Mouse (Mus musculus) splenic B cell, adult 2 months (primary cell): Measurements from ENCODE around the gene Slc7a11.

ENCODE experiments used
- DNase-seq: peaks from one replicate; pipeline ENCODE4 v3.0.0-alpha.2; 2011; ENCODE audit warnings: low read depth, low spot score
- H3K27me3 ChIP-seq: 2 replicates; pipeline ENCODE4 v1.6.1; 2012; ENCODE audit warnings: mild to moderate bottlenecking, low read length, moderate library complexity, mixed read lengths; ENCODE audit not compliant: control insufficient read depth, poor library complexity, insufficient read depth, severe bottlenecking
- H3K36me3 ChIP-seq: 2 replicates; pipeline ENCODE4 v1.6.1; 2012; ENCODE audit warnings: mild to moderate bottlenecking, low read length, moderate library complexity, mixed read lengths; ENCODE audit not compliant: control insufficient read depth, poor library complexity, insufficient read depth, severe bottlenecking

Slc7a11 gene

DNA sequence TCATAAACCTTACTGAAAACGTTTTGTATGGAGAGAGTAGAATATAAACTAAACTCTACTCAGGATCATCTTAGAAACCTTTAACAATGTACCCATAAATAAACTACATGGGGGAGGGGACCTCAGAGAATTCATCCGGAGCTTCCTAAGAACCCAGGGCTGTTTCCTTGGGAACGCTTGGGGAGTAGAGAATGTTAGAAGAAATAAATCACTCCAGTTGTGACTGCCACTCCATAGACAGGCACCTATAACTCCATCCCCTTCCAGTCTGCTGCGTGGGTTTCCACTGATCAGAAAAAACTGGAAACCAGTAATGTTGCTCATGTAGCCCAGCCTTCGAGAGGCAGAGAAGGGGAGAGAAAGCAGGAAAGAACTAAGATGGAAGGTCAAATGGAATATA, 210.3 kb downstream of the Slc7a11 start:
- Histone ChIP-seq H3K27me3 (no peaks in the 10 kb centered on the region), H3K36me3 (no peaks in the 10 kb centered on the region)
- no peak for DNase-seq

DNA sequence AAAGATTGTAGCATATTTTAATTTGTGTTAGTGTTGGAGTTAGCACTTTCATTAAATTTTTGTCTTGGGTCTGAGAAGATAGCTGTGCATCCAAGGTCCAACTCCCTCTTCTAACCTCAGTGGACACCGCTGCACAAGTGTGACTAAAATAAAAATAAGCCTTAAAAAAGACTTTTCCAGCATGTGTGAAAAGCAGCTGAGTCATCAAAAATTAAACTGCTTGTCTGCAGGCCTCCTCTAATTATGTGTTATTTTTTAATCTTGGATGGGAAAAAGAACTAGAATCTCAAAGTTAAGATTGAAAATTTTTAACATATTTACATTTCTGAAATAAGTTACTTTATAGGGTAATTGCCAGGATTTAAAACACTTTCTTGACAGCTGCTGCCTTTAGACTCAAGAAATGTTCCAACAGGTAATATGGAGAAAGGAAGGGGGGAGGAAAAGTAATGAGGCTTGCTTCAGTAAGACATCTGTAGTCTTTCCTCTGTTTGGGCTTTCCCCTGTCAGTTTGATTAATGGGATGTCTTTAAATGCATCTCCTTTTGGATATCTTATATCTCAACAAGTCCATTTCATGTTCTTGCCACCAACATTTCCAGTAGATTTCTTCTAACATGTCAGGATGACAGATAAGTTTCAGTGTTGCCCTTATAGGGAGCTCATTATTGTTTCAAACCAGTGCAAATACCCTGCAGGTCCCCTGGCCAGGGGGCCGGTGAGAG, 218.9 kb downstream of the Slc7a11 start:
- no peak for DNase-seq
- H3K27me3 ChIP-seq, result no peaks in the 10 kb centered on the region
- no peaks in the 10 kb centered on the region for H3K36me3 ChIP-seq

DNA sequence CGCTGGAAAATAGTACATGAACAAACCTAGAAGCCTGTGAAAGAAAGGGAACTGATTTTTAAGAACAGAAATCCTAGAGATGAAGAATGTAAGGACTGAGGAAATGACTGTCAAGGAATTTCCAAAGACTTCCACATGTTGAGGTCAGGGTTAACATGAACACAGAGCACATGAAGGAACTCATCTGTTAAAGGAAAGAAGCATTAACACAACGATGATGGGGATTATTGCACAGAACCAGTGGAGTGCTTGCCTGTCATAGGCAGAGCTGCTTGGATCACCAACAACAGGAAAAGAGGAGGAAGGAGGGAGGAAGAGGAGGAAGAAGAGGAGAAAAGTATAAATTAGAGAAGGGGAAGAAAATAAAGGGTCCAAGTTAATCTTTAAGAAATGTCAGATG, 223.0 kb downstream of the Slc7a11 start:
- Histone ChIP-seq H3K36me3 (no peaks in the 10 kb centered on the region), H3K27me3 (no peaks in the 10 kb centered on the region)
- no peak for DNase-seq

DNA sequence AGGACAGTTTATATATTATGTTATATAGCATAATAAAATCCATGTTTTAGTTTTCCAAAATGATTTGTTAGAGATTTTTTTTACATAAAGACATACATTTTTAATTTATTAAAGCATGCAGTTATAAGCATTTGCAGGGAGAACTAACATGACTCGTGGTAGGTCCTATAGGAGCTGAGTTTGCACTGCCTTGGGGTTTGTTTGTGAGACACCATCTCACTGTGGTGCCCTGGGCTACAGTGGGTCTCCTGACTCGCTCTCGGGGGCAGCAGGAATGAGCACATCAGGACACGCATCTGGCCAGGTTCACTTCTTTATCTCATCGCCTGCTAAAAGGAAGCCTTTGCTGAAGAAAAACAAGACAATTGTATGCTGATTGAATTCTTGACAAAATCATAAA, 257.0 kb downstream of the Slc7a11 start:
- DNase-seq, result no peak
- Histone ChIP-seq H3K27me3 (no peaks in the 10 kb centered on the region), H3K36me3 (no peaks in the 10 kb centered on the region)

DNA sequence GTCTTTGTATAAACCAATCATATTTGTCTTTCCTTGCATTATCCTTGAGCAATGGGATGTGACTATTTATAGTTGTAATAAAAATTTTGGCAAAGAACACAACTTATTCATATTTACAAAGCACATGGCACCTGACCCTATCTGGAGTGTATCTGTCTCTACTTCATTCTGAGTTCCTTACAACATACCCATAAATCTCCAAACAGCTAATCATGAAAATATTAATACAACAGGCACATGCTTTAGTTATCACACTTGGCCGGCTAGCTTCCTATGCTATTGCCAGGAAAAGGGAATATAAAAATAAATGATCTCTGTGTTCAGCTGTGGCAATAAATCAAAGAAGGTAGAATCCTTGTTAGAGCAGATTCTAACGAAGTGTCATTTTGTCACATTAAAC, 257.5 kb downstream of the Slc7a11 start:
- no peak for DNase-seq
- Histone ChIP-seq H3K36me3 (no peaks in the 10 kb centered on the region), H3K27me3 (no peaks in the 10 kb centered on the region)

DNA sequence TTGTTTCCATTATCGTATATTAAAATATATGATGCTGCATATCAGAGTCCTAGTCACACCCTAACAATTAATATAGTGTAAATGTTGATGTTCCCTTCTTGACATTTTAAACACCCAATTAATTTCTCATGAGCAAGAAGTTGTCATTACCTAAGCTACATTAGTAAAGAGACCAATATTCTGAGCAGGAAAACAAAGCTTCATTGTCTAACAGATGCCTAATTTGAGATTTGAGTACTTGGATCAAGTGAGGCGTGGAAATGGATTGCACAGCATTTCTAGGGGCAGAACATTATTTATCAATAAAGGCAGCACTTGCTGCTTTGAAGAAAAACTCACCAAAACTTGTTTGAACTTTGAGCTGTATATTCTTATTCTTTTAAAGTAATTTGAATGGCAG, 282.7 kb downstream of the Slc7a11 start:
- Histone ChIP-seq H3K27me3 (no peaks in the 10 kb centered on the region), H3K36me3 (no peaks in the 10 kb centered on the region)
- no peak for DNase-seq

DNA sequence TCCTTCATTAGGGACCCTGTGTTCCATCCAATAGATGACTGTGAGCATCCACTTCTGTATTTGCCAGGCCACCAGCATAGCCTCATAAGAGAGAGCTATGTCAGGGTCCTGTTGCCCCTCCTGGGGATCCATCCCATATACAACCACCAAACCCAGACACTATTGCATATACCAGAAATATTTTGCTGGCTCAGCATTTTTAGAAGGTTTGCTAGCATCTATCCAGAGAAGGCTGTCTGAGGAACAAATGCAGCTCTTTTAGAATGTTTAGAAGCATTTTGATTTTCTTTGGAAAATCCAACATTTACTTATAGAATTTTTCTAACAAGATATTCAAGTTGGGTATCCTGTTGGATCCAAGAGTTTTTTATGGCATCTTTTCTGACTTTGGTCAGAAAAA, 299.3 kb downstream of the Slc7a11 start:
- no peak for DNase-seq
- Histone ChIP-seq H3K27me3 (no peaks in the 10 kb centered on the region), H3K36me3 (no peaks in the 10 kb centered on the region)

DNA sequence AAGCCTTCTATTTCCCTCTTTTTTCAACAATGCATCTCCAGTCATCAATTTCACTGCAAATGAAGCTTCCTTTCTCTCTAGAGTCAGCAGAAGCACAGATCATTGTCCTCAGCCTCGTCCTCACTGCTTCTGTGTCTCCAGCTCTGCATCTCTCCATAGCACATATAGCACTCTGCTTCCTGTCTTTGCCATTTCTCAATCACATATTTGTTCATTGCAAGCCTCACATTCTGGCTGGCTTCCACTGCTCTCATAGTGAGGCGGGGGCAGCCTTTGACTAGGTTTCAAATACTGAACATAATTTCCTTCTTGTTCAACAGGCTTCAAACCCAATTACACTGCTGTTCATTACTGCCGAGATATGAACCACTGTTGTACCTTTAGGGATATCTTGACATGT, 305.1 kb downstream of the Slc7a11 start:
- DNase-seq, result no peak
- H3K27me3 ChIP-seq, result no peaks in the 10 kb centered on the region
- no peaks in the 10 kb centered on the region for H3K36me3 ChIP-seq

DNA sequence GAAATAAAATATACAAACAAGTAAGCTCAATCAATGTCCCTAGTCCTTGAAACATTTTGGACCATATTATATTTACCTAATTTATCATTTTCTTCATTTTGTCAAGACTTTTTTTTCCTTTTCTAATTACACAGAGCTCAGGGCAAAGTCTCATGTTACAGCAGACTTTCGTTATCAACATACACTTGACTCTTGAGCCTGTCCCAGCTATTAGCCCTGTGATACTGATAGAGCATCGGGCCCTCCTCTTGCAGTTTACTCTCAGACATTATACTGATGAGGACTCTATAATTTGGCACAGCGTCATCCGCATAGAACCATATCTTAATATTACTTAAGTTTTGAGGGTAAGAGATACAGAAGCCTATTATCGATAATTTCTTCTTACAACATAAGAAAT, 311.2 kb downstream of the Slc7a11 start:
- Histone ChIP-seq H3K27me3 (no peaks in the 10 kb centered on the region), H3K36me3 (no peaks in the 10 kb centered on the region)
- DNase-seq, result no peak

DNA sequence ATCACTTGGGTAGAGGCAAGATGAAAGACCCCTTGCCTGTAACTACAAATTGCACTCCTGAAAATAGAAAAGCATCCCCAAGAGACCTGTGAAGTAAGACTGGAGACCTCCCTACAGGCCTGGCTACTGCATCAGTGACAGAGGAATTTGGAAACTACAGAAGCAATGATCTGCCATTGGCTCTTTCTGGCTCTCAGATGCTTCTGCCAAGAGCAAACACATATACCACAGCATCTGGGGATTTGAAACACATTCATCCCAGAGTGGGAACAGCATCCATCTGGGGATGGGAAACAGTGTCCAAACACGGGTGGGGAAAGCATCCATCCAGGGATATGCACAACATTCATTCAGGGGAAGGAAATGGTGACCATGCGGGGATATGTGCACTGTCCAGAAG, 313.1 kb downstream of the Slc7a11 start:
- no peak for DNase-seq
- Histone ChIP-seq H3K36me3 (no peaks in the 10 kb centered on the region), H3K27me3 (no peaks in the 10 kb centered on the region)

DNA sequence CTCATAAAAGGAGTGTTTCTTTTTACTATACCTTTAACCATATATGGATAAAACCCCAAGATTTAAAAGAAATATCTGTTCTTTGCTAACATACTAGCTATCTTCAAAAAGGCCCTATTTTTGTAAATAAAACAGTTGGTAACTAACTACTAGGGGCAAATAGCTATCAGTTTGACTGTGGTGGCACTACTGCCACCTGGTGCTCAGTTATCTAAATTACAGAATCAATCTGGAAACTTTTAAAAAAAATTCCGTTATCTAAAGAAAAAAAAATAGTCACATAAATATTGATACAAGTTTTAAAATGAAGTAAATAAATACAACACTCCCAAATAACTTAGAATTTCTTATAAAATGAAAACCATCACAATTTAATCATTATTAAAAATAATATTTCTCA, 322.4 kb downstream of the Slc7a11 start:
- no peaks in the 10 kb centered on the region for H3K36me3 ChIP-seq
- no peaks in the 10 kb centered on the region for H3K27me3 ChIP-seq
- DNase-seq, result no peak

DNA sequence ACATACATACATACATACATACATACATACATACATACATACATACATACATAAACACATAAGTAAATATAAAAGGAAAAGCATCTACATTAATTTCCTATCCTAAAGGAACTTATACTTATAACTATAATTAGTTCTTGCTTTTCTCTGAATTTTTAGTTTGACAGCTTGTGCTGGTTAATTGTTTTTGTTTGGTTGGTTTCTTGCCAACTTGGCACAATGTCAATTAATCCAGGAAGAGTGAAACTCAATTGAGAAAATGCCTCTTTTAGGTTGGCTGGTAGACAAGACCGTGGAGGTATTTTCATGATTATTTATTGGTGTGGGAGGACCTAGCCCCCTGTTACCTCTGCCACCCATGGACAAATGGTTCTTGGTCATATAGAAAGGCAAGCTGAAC, 327.1 kb downstream of the Slc7a11 start:
- no peaks in the 10 kb centered on the region for H3K36me3 ChIP-seq
- H3K27me3 ChIP-seq, result no peaks in the 10 kb centered on the region
- no peak for DNase-seq

DNA sequence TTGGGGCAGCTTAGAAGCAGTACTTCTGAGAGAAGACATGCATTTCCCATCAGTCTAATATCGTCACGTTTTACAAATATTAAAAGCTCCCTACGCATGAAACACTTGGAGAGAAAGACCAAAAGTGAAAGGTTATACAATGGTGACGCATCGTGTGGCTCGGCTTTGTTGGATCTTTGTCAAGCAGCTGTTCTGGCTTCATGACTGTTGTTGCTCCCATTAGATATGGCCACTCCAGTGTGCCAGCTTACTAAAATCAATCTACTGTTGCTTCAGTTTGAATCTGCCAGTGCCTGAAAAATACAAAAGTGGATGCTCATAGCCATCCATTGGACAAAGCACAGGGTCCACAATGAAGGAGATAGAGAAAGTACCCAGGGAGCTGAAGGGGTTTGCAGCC, 337.9 kb downstream of the Slc7a11 start:
- no peaks in the 10 kb centered on the region for H3K36me3 ChIP-seq
- no peaks in the 10 kb centered on the region for H3K27me3 ChIP-seq
- DNase-seq, result no peak

DNA sequence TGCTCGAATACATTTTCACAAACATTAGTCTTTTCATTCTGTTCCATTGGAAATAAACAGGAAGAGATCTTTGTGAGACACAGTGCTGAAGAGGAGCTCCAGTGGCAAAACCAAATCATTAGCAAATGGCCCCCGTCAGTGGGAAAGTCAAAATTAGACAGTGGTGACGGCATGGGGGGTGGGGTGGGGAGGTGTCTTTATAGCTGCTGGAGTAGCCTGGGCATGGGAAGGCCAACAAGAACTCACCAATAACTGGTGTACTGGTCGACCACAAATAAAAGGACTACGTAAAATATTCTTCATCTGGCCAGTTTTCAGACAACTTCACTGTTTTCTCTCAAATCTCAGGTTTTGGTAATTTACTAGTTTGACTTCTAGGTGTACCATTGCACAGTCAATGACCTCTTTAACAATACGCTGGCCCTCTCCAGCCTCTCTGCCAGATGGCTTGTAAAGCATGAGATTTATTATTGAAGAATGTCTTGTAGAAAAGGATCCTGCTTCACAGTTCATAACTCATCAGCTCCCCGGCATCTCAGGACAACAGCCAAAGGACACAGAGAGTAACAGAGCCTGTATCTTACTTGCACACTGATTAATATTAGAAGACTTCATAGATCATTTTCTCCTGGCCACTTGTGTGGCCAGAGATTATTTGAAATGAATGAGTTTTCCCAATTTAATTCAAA, 348.9 kb downstream of the Slc7a11 start:
- Histone ChIP-seq H3K27me3 (no peaks in the 10 kb centered on the region), H3K36me3 (no peaks in the 10 kb centered on the region)
- no peak for DNase-seq

DNA sequence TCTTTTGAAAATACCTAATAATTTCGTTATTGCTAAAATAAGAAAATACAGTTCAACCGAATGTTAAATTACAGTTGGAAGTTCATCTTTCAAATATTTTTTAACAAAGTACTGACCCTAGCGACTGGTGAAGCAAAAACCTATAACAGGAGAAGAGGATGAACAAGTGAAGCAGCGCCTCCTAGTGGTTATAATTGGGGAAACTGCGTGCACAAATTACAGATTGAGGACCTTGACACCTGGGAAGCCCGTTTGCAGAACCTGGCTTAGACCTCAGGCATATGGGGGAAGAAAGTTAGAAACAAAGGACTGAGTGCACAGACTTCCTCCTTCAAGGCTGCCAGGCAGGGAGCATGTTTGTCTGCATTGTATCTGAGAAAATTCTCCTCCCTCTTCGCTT, 366.4 kb downstream of the Slc7a11 start:
- DNase-seq, result no peak
- H3K36me3 ChIP-seq, result no peaks in the 10 kb centered on the region
- no peaks in the 10 kb centered on the region for H3K27me3 ChIP-seq

DNA sequence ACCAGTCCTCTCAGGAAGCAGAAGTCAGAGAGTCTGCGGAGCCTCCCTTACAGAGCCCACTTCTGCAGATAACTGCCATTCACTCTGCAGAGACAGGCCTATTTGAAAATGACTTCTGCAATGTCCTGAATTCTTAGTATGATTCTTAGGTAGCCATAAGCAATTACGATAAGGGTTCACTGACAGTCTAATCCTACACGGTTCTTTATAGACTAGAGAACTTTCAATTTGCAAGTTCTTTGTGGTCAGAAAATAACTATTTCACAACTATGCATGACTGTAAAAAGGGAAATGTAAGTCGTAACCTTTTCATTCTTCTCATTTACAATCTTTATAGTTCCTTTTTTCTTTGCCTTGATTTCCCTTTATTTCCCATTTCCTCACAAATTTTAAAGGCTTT, 380.0 kb downstream of the Slc7a11 start:
- Histone ChIP-seq H3K27me3 (no peaks in the 10 kb centered on the region), H3K36me3 (no peaks in the 10 kb centered on the region)
- DNase-seq, result no peak
